Mouse (Mus musculus): ENCODE results near the gene Sec14l1.

DNA sequence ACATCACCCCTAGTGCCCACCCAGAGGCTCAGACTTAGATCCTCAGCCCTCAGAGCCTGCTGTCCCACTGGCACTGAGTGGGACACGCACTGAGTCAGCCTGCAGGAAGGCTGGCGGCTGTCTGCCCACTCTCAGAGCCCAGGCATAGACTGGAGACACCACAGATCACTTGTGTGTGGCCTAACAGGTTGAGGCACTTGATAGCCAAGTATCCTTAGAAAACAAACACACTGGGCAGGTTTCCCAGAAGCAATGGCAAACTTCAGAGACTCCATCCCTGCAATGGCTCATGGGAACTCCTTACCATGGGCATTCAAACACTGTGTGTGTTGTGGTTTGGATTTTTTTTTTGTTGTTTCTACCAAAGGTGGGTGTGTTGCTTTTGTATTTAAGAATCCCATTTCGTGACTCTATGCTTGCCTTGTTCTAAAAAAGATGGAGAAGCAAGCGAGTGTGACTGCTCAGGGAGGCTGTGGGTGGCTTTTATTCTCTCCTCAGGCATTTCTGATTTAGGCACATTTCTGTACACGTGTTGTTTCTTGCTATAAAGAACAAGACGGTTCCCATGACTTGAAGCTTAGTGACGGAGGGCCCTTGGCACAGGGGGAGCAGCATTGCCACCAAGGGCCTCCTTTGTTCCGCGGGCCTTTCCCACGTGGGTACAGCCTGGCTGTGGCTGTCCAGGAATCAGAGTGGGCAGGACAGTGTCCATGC, 10.8 kb upstream of the Sec14l1 start:
- no peak for TF ChIP-seq GATA1 (IDR thresholded peaks at IDR 0.05; ENCODE audit: borderline replicate concordance, low read length)
- TF ChIP-seq FLI1 (IDR thresholded peaks at IDR 0.05; ENCODE audit: low read length) = no peak
